Mouse (Mus musculus) testis, adult 2 months (tissue): ENCODE measurements at regions not wholly inside any gene's neighbourhood (a gene's known extent, or its start where the extent isn't known, plus 50 kb on each side); places are given as distances from the start of the nearest gene placed in this dataset.

Source experiments
- CTCF ChIP-seq: fragments of 200-500 bp; IDR thresholded peaks from 2 replicates; pipeline ENCODE4 v1.5.1; 2012; ENCODE audit warnings: low read depth, mild to moderate bottlenecking, inconsistent platforms, low read length, moderate library complexity; ENCODE audit not compliant: control insufficient read depth, insufficient read depth, insufficient replicate concordance
- POLR2A ChIP-seq: fragments of 200-500 bp; IDR thresholded peaks from 2 replicates; pipeline ENCODE4 v1.6.1; 2012; ENCODE audit warnings: low read depth, mild to moderate bottlenecking, inconsistent platforms, low read length, moderate library complexity; ENCODE audit not compliant: control insufficient read depth

- TF ChIP-seq CTCF (no peak), POLR2A (no peak)
Measured at GRCm38 (mm10) chr11:8007801-8008200, 656.5 kb downstream of the Tns3 start.
